Mouse (Mus musculus): ENCODE data around the gene Khnyn. TPM values are rescaled to one million over a fixed set of nuclear protein-coding genes. Genes with fewer than 3 reads are reported as not detected.

Gene Khnyn
- 30.3 and 31.6 TPM in 2 replicates for polyA plus RNA-seq (2012; rRNA removed)

DNA sequence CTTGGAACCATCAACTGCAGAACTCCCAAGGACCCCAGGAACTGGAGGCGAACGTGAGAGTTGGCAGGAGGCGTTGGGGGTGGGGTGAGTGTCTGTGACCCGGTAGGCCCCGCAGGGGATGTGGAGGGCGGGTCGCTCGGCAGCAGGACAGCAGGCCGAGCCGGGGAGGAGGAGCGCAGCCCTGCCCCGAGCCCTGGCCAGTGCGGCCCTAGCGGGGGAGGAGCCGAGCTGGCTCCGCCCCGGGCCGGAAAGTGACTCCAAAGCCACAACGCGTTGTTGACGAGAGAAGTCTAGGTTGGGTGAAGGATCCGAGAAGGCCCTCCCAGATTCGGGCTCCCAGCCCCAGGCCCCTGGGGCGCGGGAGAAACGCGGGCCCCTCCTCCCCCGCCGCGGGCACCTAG lies at the start of gene Khnyn:
TSS of gene Khnyn (plus strand) at position 235 of the 401 bp plus-strand sequence.
- Histone ChIP-seq H3K4me1 (ENCODE audit: control insufficient read depth, insufficient read depth, insufficient read length) (peaks cover 14% of the 10 kb centered on the region), H3K36me3 (ENCODE audit: control insufficient read depth, insufficient read depth, low read length) (peaks cover 30% of the 10 kb centered on the region)
- WGBS = 3% methylated on average over 28 of the region's 30 CpGs

DNA sequence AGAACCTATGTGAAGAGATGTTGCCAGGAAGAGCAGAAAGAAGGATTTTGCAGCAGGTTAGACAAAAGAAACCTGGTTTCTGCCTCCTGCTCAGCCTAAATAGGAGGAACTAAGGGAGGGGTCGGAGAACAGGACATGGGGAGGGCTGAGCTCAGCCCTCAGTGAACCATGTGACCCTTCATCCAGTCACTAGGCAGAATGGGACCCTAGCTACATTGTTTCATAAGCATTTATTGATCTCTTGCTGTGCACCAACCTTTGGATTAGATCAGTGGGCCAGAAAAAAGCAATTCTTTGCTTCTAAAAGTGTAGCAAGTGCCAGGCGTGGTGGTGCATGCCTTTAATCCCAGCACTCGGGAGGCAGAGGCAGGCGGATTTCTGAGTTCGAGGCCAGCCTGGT lies 46.4 kb upstream of the Khnyn start:
- H3K27ac ChIP-seq (ENCODE audit: insufficient read depth, low read length) = no peak overlapping the region
- H3K4me1 ChIP-seq (ENCODE audit: control insufficient read depth, insufficient read depth, insufficient read length) = no peaks in the 10 kb centered on the region
- 85% methylated on average over 5 of the region's 5 CpGs for WGBS
- TF ChIP-seq POLR2A (IDR thresholded peaks at IDR 0.05; ENCODE audit: low read depth, low read length) (no peak), CTCF (IDR thresholded peaks at IDR 0.05; ENCODE audit: extremely low read depth, insufficient read depth, insufficient read length, insufficient replicate concordance) (no peak)
- H3K36me3 ChIP-seq (ENCODE audit: control insufficient read depth, insufficient read depth, low read length) = no peaks in the 10 kb centered on the region
- no peaks in the 10 kb centered on the region for H3K27me3 ChIP-seq (ENCODE audit: control insufficient read depth, insufficient read depth, low read length)
- no peak for DNase-seq (ENCODE audit: low read depth in 1 of 2, low spot score in 2 of 2)
- H3K4me3 ChIP-seq (ENCODE audit: extremely low read depth, insufficient read depth, insufficient read length) = no peak overlapping the region

More for the DNA sequence above, at the start of gene Khnyn:
- no peak for TF ChIP-seq CTCF (IDR thresholded peaks at IDR 0.05; ENCODE audit: extremely low read depth, insufficient read depth, insufficient read length, insufficient replicate concordance)
- peak; percentile 63; the same call in 1 of the 2 replicates for TF ChIP-seq POLR2A (IDR thresholded peaks at IDR 0.05; ENCODE audit: low read depth, low read length)
- Histone ChIP-seq H3K4me3 (ENCODE audit: extremely low read depth, insufficient read depth, insufficient read length) (peak within 1 kb of the TSS; percentile 58), H3K27me3 (ENCODE audit: control insufficient read depth, insufficient read depth, low read length) (no peaks in the 10 kb centered on the region), H3K27ac (ENCODE audit: insufficient read depth, low read length) (peak within 1 kb of the TSS; percentile 94)
- DNase-seq (ENCODE audit: low read depth in 1 of 2, low spot score in 2 of 2) = peak; percentile 51 to 85

DNA sequence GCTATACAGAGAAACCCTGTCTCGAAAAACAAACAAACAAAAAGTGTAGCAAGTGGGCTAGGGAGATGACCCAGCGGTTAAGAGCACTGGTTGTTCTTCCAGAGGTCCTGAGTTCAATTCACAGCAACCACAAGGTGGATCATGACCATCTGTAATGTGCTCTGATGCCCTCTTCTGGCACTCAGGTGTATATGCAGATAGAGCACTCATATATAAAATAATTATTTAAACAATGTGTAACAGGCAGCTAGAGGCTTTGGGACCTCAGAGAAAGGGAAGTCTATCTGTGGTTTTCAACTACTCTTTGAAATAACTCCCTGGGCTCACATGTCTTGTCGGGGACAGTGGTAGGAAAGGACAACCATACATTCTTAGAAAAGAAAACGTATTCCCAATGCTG lies 46.0 kb upstream of the Khnyn start:
- H3K27ac ChIP-seq (ENCODE audit: insufficient read depth, low read length) = no peak overlapping the region
- no peaks in the 10 kb centered on the region for H3K27me3 ChIP-seq (ENCODE audit: control insufficient read depth, insufficient read depth, low read length)
- 53% methylated on average over 4 of the region's 4 CpGs for whole genome bisulfite sequencing
- H3K36me3 ChIP-seq (ENCODE audit: control insufficient read depth, insufficient read depth, low read length) = no peaks in the 10 kb centered on the region
- no peak for DNase-seq (ENCODE audit: low read depth in 1 of 2, low spot score in 2 of 2)
- no peak overlapping the region for H3K4me3 ChIP-seq (ENCODE audit: extremely low read depth, insufficient read depth, insufficient read length)
- no peak for TF ChIP-seq POLR2A (IDR thresholded peaks at IDR 0.05; ENCODE audit: low read depth, low read length)
- no peak for TF ChIP-seq CTCF (IDR thresholded peaks at IDR 0.05; ENCODE audit: extremely low read depth, insufficient read depth, insufficient read length, insufficient replicate concordance)
- H3K4me1 ChIP-seq (ENCODE audit: control insufficient read depth, insufficient read depth, insufficient read length) = no peaks in the 10 kb centered on the region

DNA sequence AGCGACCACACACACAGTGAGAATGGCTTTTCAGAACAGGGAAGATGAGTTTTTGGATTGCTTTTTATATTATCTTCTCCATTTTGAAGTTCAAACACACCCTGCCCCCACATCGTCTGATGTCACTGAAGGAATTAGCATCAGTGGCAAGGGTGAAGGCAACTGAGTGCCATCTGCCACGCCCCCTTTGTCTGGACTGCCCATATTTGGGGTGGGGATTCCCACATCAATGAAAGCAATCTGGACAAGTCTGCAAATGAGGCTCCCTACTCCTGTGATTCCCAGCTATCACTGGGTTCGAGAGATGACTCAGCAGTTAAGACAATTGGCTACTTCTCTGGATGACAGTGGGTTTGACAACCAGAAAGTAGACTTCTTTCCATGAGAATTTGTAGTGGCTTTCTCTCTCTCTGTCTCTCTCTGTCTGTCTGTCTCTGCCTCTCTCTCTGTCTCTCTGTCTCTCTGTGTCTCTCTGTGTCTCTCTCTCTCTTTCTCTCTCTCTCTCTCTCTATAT lies 43.8 kb upstream of the Khnyn start:
- 72% methylated on average over 4 of the region's 4 CpGs for WGBS
- Histone ChIP-seq H3K27me3 (ENCODE audit: control insufficient read depth, insufficient read depth, low read length) (no peaks in the 10 kb centered on the region), H3K36me3 (ENCODE audit: control insufficient read depth, insufficient read depth, low read length) (no peaks in the 10 kb centered on the region), H3K4me3 (ENCODE audit: extremely low read depth, insufficient read depth, insufficient read length) (no peak overlapping the region), H3K27ac (ENCODE audit: insufficient read depth, low read length) (no peak overlapping the region), H3K4me1 (ENCODE audit: control insufficient read depth, insufficient read depth, insufficient read length) (no peaks in the 10 kb centered on the region)
- no peak for DNase-seq (ENCODE audit: low read depth in 1 of 2, low spot score in 2 of 2)
- TF ChIP-seq POLR2A (IDR thresholded peaks at IDR 0.05; ENCODE audit: low read depth, low read length) = no peak
- TF ChIP-seq CTCF (IDR thresholded peaks at IDR 0.05; ENCODE audit: extremely low read depth, insufficient read depth, insufficient read length, insufficient replicate concordance) = no peak

DNA sequence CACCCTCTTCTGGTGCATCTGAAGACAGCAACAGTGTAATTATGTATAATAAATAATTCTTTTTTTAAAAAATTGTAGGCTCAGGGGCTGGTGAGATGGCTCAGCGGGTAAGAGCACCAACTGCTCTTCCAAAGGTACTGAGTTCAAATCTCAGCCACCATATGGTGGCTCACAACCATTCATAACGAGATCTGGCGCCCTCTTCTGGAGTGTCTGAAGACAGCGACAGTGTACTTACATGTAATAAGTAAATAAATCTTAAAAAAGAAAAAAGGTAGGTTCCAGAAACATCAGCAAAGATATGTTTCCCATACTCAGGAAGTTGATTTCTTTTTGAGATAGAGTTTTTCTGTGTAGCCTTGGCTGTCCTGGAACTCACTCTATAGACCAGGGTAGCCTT lies 42.0 kb upstream of the Khnyn start:
- no peaks in the 10 kb centered on the region for H3K4me1 ChIP-seq (ENCODE audit: control insufficient read depth, insufficient read depth, insufficient read length)
- WGBS = 77% methylated on average over 4 of the region's 4 CpGs
- DNase-seq (ENCODE audit: low read depth in 1 of 2, low spot score in 2 of 2) = no peak
- no peaks in the 10 kb centered on the region for H3K36me3 ChIP-seq (ENCODE audit: control insufficient read depth, insufficient read depth, low read length)
- no peaks in the 10 kb centered on the region for H3K27me3 ChIP-seq (ENCODE audit: control insufficient read depth, insufficient read depth, low read length)
- H3K4me3 ChIP-seq (ENCODE audit: extremely low read depth, insufficient read depth, insufficient read length) = no peak overlapping the region
- no peak overlapping the region for H3K27ac ChIP-seq (ENCODE audit: insufficient read depth, low read length)
- no peak for TF ChIP-seq POLR2A (IDR thresholded peaks at IDR 0.05; ENCODE audit: low read depth, low read length)
- no peak for TF ChIP-seq CTCF (IDR thresholded peaks at IDR 0.05; ENCODE audit: extremely low read depth, insufficient read depth, insufficient read length, insufficient replicate concordance)

DNA sequence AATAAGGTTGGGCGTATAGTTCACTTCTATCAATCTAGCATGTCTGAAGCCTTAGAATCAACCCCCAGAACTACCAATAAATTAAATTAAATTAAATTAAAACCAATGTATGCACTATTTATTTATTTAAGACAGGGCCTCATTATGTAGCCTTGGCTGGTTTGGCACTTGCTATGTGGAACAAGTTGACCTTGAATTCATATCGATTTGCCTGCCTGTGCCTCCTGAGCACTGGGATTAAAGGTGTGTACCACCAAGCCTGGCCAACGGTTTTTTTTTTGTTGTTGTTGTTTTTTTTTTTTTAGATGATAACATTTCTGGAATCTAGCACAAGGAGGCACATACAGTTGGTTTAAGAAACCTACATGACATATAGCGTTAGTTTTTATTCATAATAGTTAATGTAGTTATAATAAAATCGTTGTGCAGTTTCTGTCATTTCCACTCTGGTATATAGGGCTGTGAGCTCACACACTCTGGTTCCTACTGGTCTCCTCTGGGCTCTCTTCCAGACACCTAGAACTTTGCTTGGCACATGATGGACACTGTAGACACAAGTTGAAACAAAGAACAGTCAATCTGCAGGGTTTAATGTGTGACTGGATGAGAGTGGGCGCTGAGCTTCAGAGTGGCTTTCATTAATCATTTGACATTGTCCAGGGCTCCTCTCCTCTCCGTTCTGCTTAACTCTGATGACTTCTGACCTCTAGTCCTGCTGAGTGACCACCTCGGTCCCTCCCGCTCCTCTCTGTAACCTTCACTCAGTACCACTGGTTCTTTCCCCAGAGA lies 39.0 kb upstream of the Khnyn start:
- 88% methylated on average over 9 of the region's 9 CpGs for WGBS
- Histone ChIP-seq H3K27me3 (ENCODE audit: control insufficient read depth, insufficient read depth, low read length) (no peaks in the 10 kb centered on the region), H3K4me3 (ENCODE audit: extremely low read depth, insufficient read depth, insufficient read length) (no peak overlapping the region), H3K36me3 (ENCODE audit: control insufficient read depth, insufficient read depth, low read length) (no peaks in the 10 kb centered on the region), H3K4me1 (ENCODE audit: control insufficient read depth, insufficient read depth, insufficient read length) (no peaks in the 10 kb centered on the region), H3K27ac (ENCODE audit: insufficient read depth, low read length) (no peak overlapping the region)
- TF ChIP-seq CTCF (IDR thresholded peaks at IDR 0.05; ENCODE audit: extremely low read depth, insufficient read depth, insufficient read length, insufficient replicate concordance) (no peak), POLR2A (IDR thresholded peaks at IDR 0.05; ENCODE audit: low read depth, low read length) (no peak)
- no peak for DNase-seq (ENCODE audit: low read depth in 1 of 2, low spot score in 2 of 2)

DNA sequence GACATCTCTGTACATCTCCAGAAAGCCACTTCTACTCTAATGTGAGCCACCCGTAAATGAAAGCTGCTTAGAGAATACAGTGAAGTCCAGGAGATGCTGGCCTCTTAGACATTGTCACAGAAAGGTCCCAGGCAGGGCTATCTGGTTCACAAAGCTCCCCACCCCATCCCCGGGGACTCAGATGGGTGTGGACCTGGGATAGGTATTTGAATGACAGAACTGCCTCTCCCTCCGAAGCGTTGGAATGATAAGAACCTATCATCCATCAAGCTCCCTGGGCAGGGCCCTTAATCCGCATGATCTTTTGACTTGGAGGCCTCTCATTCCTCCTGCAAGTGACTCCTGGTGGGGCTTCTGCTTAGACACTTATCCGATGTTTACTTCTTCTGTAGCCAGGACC lies 33.9 kb upstream of the Khnyn start:
- no peak overlapping the region for H3K4me3 ChIP-seq (ENCODE audit: extremely low read depth, insufficient read depth, insufficient read length)
- H3K27ac ChIP-seq (ENCODE audit: insufficient read depth, low read length) = no peak overlapping the region
- TF ChIP-seq CTCF (IDR thresholded peaks at IDR 0.05; ENCODE audit: extremely low read depth, insufficient read depth, insufficient read length, insufficient replicate concordance) (no peak), POLR2A (IDR thresholded peaks at IDR 0.05; ENCODE audit: low read depth, low read length) (no peak)
- H3K27me3 ChIP-seq (ENCODE audit: control insufficient read depth, insufficient read depth, low read length) = peaks cover 4% of the 10 kb centered on the region
- H3K36me3 ChIP-seq (ENCODE audit: control insufficient read depth, insufficient read depth, low read length) = no peaks in the 10 kb centered on the region
- no peak for DNase-seq (ENCODE audit: low read depth in 1 of 2, low spot score in 2 of 2)
- 86% methylated on average over 6 of the region's 6 CpGs for WGBS
- H3K4me1 ChIP-seq (ENCODE audit: control insufficient read depth, insufficient read depth, insufficient read length) = no peaks in the 10 kb centered on the region; the same call in 1 of the 2 replicates
